ENCODE assay signal across 7 mouse cellular contexts in genomic region chr1:105662820-105663170, GRCm38 (mm10). TPM values are rescaled to one million over a fixed set of nuclear protein-coding genes. Genes with fewer than 3 reads are reported as not detected.
DNase-seq lines count a peak whose midpoint lies in the region; ATAC-seq lines count a peak whose summit lies in the region.

No protein-coding gene starts in this region.

- peaks cover 30% of the 10 kb centered on the region for H3K36me3 ChIP-seq in megakaryocyte, embryonic 14.5 days (replicated peaks; ENCODE audit: low read length)
- peaks cover 6% of the 10 kb centered on the region for H3K36me3 ChIP-seq in erythroblast, embryonic 14.5 days (ENCODE audit: control insufficient read depth)
- H3K36me3 ChIP-seq in limb, embryonic 13.5 days: no peaks in the 10 kb centered on the region
- no peaks in the 10 kb centered on the region for H3K36me3 ChIP-seq in stomach, embryonic 15.5 days

- peak overlapping the region; percentile 78 for H3K9ac ChIP-seq in limb, embryonic 13.5 days
- H3K9ac ChIP-seq in stomach, embryonic 15.5 days: peak overlapping the region; percentile 57

- ATAC-seq in megakaryocyte, adult 5-6 weeks (ENCODE audit: poor library complexity, severe bottlenecking): no peak
- no peak for ATAC-seq in limb, embryonic 13.5 days (ENCODE audit: low FRiP score, low read depth)
- no peak for ATAC-seq in stomach, embryonic 15.5 days (ENCODE audit: insufficient read depth, low FRiP score, low read depth)

- no peaks in the 10 kb centered on the region for H3K27me3 ChIP-seq in megakaryocyte, embryonic 14.5 days (replicated peaks)
- H3K27me3 ChIP-seq in erythroblast, embryonic 14.5 days (ENCODE audit: control insufficient read depth): no peaks in the 10 kb centered on the region
- no peaks in the 10 kb centered on the region for H3K27me3 ChIP-seq in limb, embryonic 13.5 days
- H3K27me3 ChIP-seq in stomach, embryonic 15.5 days (replicated peaks): no peaks in the 10 kb centered on the region

- no peaks in the 10 kb centered on the region for H3K9me3 ChIP-seq in megakaryocyte, embryonic 14.5 days
- no peaks in the 10 kb centered on the region for H3K9me3 ChIP-seq in erythroblast, embryonic 14.5 days (ENCODE audit: control insufficient read depth, low read length)
- H3K9me3 ChIP-seq in limb, embryonic 13.5 days: no peaks in the 10 kb centered on the region
- H3K9me3 ChIP-seq in stomach, embryonic 15.5 days: no peaks in the 10 kb centered on the region

- WGBS in limb, embryonic 13.5 days: 11% methylated on average over 6 of the region's 6 CpGs
- WGBS in stomach, embryonic 15.5 days: 6% methylated on average over 6 of the region's 6 CpGs

- peak overlapping the region; percentile 100 for H3K4me3 ChIP-seq in megakaryocyte, embryonic 14.5 days (replicated peaks)
- H3K4me3 ChIP-seq in erythroblast, embryonic 14.5 days (replicated peaks): peak overlapping the region; percentile 100
- H3K4me3 ChIP-seq in limb, embryonic 13.5 days: peak overlapping the region; percentile 74
- H3K4me3 ChIP-seq in stomach, embryonic 15.5 days (replicated peaks): peak overlapping the region; percentile 90

- peaks cover 24% of the 10 kb centered on the region for H3K4me1 ChIP-seq in megakaryocyte, embryonic 14.5 days
- H3K4me1 ChIP-seq in erythroblast, embryonic 14.5 days (ENCODE audit: control insufficient read depth): peaks cover 34% of the 10 kb centered on the region
- peaks cover 18% of the 10 kb centered on the region for H3K4me1 ChIP-seq in limb, embryonic 13.5 days
- H3K4me1 ChIP-seq in stomach, embryonic 15.5 days: 0 out of 2 replicates have a peak, but pooled peaks cover 3% of the 10 kb centered on the region

- H3K4me2 ChIP-seq in limb, embryonic 13.5 days (replicated peaks): peak overlapping the region; percentile 73
- peak overlapping the region; percentile 63 for H3K4me2 ChIP-seq in stomach, embryonic 15.5 days

- peak overlapping the region; percentile 73; the same call in 1 of the 2 replicates for H3K27ac ChIP-seq in limb, embryonic 13.5 days
- peak overlapping the region; percentile 74 for H3K27ac ChIP-seq in stomach, embryonic 15.5 days

- no peak for DNase-seq in frontal cortex, postnatal 10 days (ENCODE audit: low spot score in 2 of 2)
- no peak for DNase-seq in gastrocnemius, adult 18-20 months (ENCODE audit: low spot score)

RNA-seq across cellular contexts. Expression of gene Pign, which starts 0.7 kb away (rescaled TPM):
- 0.84 and 1.9 TPM in 2 replicates for polyA plus RNA-seq in megakaryocyte, embryonic 14.5 days (2012; ENCODE audit: insufficient read depth, low replicate concordance)
- total RNA-seq in megakaryocyte, adult 5-6 weeks (2015): 15.3 and 15.7 TPM in 2 replicates
- 18.0 and 48.9 TPM in 2 replicates for total RNA-seq in megakaryocyte, adult 5-6 weeks (2017)
- 0.02 and 0.44 TPM in 2 replicates for polyA plus RNA-seq in erythroblast, embryonic 14.5 days (2012)
- polyA plus RNA-seq in limb, embryonic 13.5 days (2015; fragmentation: Nextera tagmentation; extraction: Ambion mirVana): 12.0 and 15.2 TPM in 2 replicates
- polyA plus RNA-seq in stomach, embryonic 15.5 days (2015; fragmentation: Nextera tagmentation; extraction: Ambion mirVana): 13.9 and 15.7 TPM in 2 replicates
- total RNA-seq in gastrocnemius, adult 18-20 months (2021): 1 to 10 TPM; 7.7 to 9.9 TPM

RNA-seq across cellular contexts. Expression of gene Relch, which starts 0.9 kb away (rescaled TPM):
- 25.5 and 40.6 TPM in 2 replicates for polyA plus RNA-seq in megakaryocyte, embryonic 14.5 days (2012; ENCODE audit: insufficient read depth, low replicate concordance)
- total RNA-seq in megakaryocyte, adult 5-6 weeks (2015): 48.7 and 57.3 TPM in 2 replicates
- 45.0 and 47.5 TPM in 2 replicates for total RNA-seq in megakaryocyte, adult 5-6 weeks (2017)
- 1.8 and 2.6 TPM in 2 replicates for polyA plus RNA-seq in erythroblast, embryonic 14.5 days (2012)
- polyA plus RNA-seq in limb, embryonic 13.5 days (2015; fragmentation: Nextera tagmentation; extraction: Ambion mirVana): 24.8 and 26.3 TPM in 2 replicates
- 28.1 and 28.4 TPM in 2 replicates for polyA plus RNA-seq in stomach, embryonic 15.5 days (2015; fragmentation: Nextera tagmentation; extraction: Ambion mirVana)
- total RNA-seq in gastrocnemius, adult 18-20 months (2021): 1 to 10 TPM; 8.4 to 9.7 TPM
